Mouse (Mus musculus) MEL (cell line): ENCODE results near the gene Atp6v0a1. TPM values are rescaled to one million over a fixed set of nuclear protein-coding genes. Genes with fewer than 3 reads are reported as not detected.
A peak's percentile ranks its signal among the peaks of the same experiment; 100 is the strongest.

Experiments
- DNase-seq: peaks from one replicate; pipeline ENCODE4 v3.0.0; 2011; ENCODE audit warnings: low read depth, low spot score
- H3K27ac ChIP-seq: 2 replicates; pipeline ENCODE4 v1.5.1; 2012; ENCODE audit warnings: low read depth, mild to moderate bottlenecking, control low read depth, low read length, moderate library complexity; ENCODE audit not compliant: control insufficient read depth
- H3K27me3 ChIP-seq, 2 experiments: fragments of 150-350 bp in 1 of 2; sonication (generic) in 1 of 2; 2 replicates each; pipeline ENCODE4 v1.6.1; 2012; ENCODE audit warnings: low read length in 2 of 2, mild to moderate bottlenecking in 2 of 2, improper control_type of control experiment in 1 of 2, moderate library complexity in 1 of 2; ENCODE audit not compliant: insufficient read depth in 2 of 2, control insufficient read depth in 1 of 2
- H3K36me3 ChIP-seq, 2 experiments: 2 replicates each; pipeline ENCODE4 v1.6.1; 2012 to 2014; ENCODE audit warnings: low read length in 2 of 2, improper control_type of control experiment in 1 of 2, inconsistent platforms in 1 of 2, mild to moderate bottlenecking in 1 of 2; ENCODE audit not compliant: insufficient read depth in 2 of 2, control insufficient read depth in 1 of 2
- H3K4me1 ChIP-seq, 2 experiments: fragments of 150-350 bp in 1 of 2; sonication (generic) in 1 of 2; 2 replicates each; pipeline ENCODE4 v1.6.1; 2012; ENCODE audit warnings: low read length in 2 of 2, improper control_type of control experiment in 1 of 2, mild to moderate bottlenecking in 1 of 2; ENCODE audit not compliant: insufficient read depth in 2 of 2, control insufficient read depth in 1 of 2
- H3K4me3 ChIP-seq, 2 experiments: fragments of 150-350 bp in 1 of 2; sonication (generic) in 1 of 2; 2 replicates each; pipeline ENCODE4 v1.5.1; 2012; ENCODE audit warnings: low read depth in 2 of 2, low read length in 2 of 2, mild to moderate bottlenecking in 2 of 2, moderate library complexity in 2 of 2, control low read depth in 1 of 2, improper control_type of control experiment in 1 of 2; ENCODE audit not compliant: control insufficient read depth in 1 of 2, insufficient read depth in 1 of 2
- H3K79me2 ChIP-seq: 2 replicates; pipeline ENCODE4 v1.6.1; 2012; ENCODE audit warnings: mild to moderate bottlenecking, low read length, moderate library complexity; ENCODE audit not compliant: control insufficient read depth, poor library complexity, insufficient read depth
- H3K9ac ChIP-seq: 2 replicates; pipeline ENCODE4 v1.6.1; 2012; ENCODE audit warnings: low read depth, mild to moderate bottlenecking, control low read depth, low read length, moderate library complexity; ENCODE audit not compliant: control insufficient read depth, poor library complexity, severe bottlenecking
- H3K9me3 ChIP-seq: fragments of 150-350 bp; sonication (generic); replicated peaks from 2 replicates; pipeline ENCODE4 v1.6.1; 2012; ENCODE audit warnings: mild to moderate bottlenecking, low read length, improper control_type of control experiment, moderate library complexity; ENCODE audit not compliant: insufficient read depth
- BHLHE40 ChIP-seq: IDR thresholded peaks from 2 replicates; pipeline ENCODE4 v1.6.1; 2012; ENCODE audit warnings: low read depth, mild to moderate bottlenecking, inconsistent platforms, low read length, improper control_type of control experiment, borderline replicate concordance
- CHD1 ChIP-seq: IDR thresholded peaks from 2 replicates; pipeline ENCODE4 v1.6.1; 2012; ENCODE audit warnings: low read depth, mild to moderate bottlenecking, inconsistent platforms, low read length, improper control_type of control experiment
- E2F4 ChIP-seq: IDR thresholded peaks from 2 replicates; pipeline ENCODE4 v1.6.1; 2011; ENCODE audit warnings: low read depth, low read length, improper control_type of control experiment, borderline replicate concordance
- EP300 ChIP-seq, 2 experiments: IDR thresholded peaks; 2 replicates each; pipeline ENCODE4 v1.6.1; 2011; ENCODE audit warnings: improper control_type of control experiment in 2 of 2, low read length in 2 of 2, low read depth in 1 of 2, mild to moderate bottlenecking in 1 of 2
- JUND ChIP-seq: IDR thresholded peaks from 2 replicates; pipeline ENCODE4 v1.6.1; 2011; ENCODE audit warnings: low read depth, mild to moderate bottlenecking, improper control_type of control experiment, low read length
- KAT2A ChIP-seq: conservative IDR thresholded peaks from 2 replicates; pipeline ENCODE4 v1.6.1; 2012; ENCODE audit warnings: low read depth, low read length, improper control_type of control experiment, inconsistent platforms
- MAFK ChIP-seq: IDR thresholded peaks from 2 replicates; pipeline ENCODE4 v1.6.1; 2011; ENCODE audit warnings: low read depth, mild to moderate bottlenecking, low read length, improper control_type of control experiment, borderline replicate concordance
- MAX ChIP-seq: IDR thresholded peaks from 2 replicates; pipeline ENCODE4 v1.6.1; 2011; ENCODE audit warnings: low read length, improper control_type of control experiment
- MAZ ChIP-seq: IDR thresholded peaks from 2 replicates; pipeline ENCODE4 v1.6.1; 2012; ENCODE audit warnings: low read depth, mild to moderate bottlenecking, inconsistent platforms, low read length, improper control_type of control experiment
- MEF2A ChIP-seq: IDR thresholded peaks from 2 replicates; pipeline ENCODE4 v1.6.1; 2014; ENCODE audit warnings: low read depth, mild to moderate bottlenecking, inconsistent platforms, low read length, improper control_type of control experiment; ENCODE audit not compliant: poor library complexity, insufficient replicate concordance, severe bottlenecking; ENCODE audit errors: extremely low read depth
- MXI1 ChIP-seq: IDR thresholded peaks from 2 replicates; pipeline ENCODE4 v1.6.1; 2011; ENCODE audit warnings: mild to moderate bottlenecking, low read depth, low read length, improper control_type of control experiment
- MYC ChIP-seq: IDR thresholded peaks from 2 replicates; pipeline ENCODE4 v1.6.1; 2011; ENCODE audit warnings: low read depth, mild to moderate bottlenecking, low read length, improper control_type of control experiment, moderate library complexity
- POLR2A ChIP-seq, 2 experiments: IDR thresholded peaks; 2 replicates each; pipeline ENCODE4 v1.6.1; 2011 to 2012; ENCODE audit warnings: low read length in 2 of 2, mild to moderate bottlenecking in 2 of 2, control low read depth in 1 of 2, improper control_type of control experiment in 1 of 2, low read depth in 1 of 2, moderate library complexity in 1 of 2; ENCODE audit not compliant: control insufficient read depth in 1 of 2, insufficient read depth in 1 of 2, poor library complexity in 1 of 2
- POLR2AphosphoS5 ChIP-seq: IDR thresholded peaks from 2 replicates; pipeline ENCODE4 v1.6.1; 2012; ENCODE audit warnings: low read depth, borderline replicate concordance, mild to moderate bottlenecking, inconsistent platforms, low read length, moderate library complexity, mixed read lengths
- RAD21 ChIP-seq: IDR thresholded peaks from 2 replicates; pipeline ENCODE4 v1.6.1; 2011; ENCODE audit warnings: mild to moderate bottlenecking, low read depth, low read length, improper control_type of control experiment
- SIN3A ChIP-seq: IDR thresholded peaks from 2 replicates; pipeline ENCODE4 v1.6.1; 2012; ENCODE audit warnings: low read length, improper control_type of control experiment, inconsistent platforms
- SMC3 ChIP-seq: IDR thresholded peaks from 2 replicates; pipeline ENCODE4 v1.6.1; 2011; ENCODE audit warnings: low read depth, low read length, improper control_type of control experiment
- TCF12 ChIP-seq: IDR thresholded peaks from 2 replicates; pipeline ENCODE4 v1.6.1; 2014; ENCODE audit warnings: low read depth, mild to moderate bottlenecking, inconsistent platforms, low read length, improper control_type of control experiment, moderate library complexity
- USF1 ChIP-seq: IDR thresholded peaks from 2 replicates; pipeline ENCODE4 v1.6.1; 2014; ENCODE audit warnings: low read depth, mild to moderate bottlenecking, inconsistent platforms, low read length, improper control_type of control experiment, moderate library complexity
- ZKSCAN1 ChIP-seq: IDR thresholded peaks from 2 replicates; pipeline ENCODE4 v1.6.1; 2012; ENCODE audit warnings: low read depth, mild to moderate bottlenecking, inconsistent platforms, low read length, improper control_type of control experiment, moderate library complexity
- polyA plus RNA-seq, 2 experiments: library from polyadenylated mRNA; stranded (reverse) in 1 of 2; unstranded in 1 of 2; fragments of >175 nt in 1 of 2; fragments of >200 nt in 1 of 2; gene quantifications; 2 replicates each; pipeline versions ENCODE4 v1.2.1 to v1.2.4; 2012; ENCODE audit warnings: low replicate concordance in 2 of 2, low read depth in 1 of 2; ENCODE audit not compliant: insufficient read length in 2 of 2, insufficient read depth in 1 of 2, missing spikeins in 1 of 2
- total RNA-seq: library from RNA; depleted of rRNA; stranded (reverse); fragments of 300-350 nt; gene quantifications from 2 replicates; pipeline ENCODE4 v1.2.3, GENCODE M21; 2012

The Atp6v0a1 gene
- total and polyA plus RNA-seq, 3 experiments, result 12.8 to 23.2 TPM; not detected in 1

- no peaks in the 10 kb centered on the region for H3K9me3 ChIP-seq
- peak overlapping the region; percentile 63 for H3K4me3 ChIP-seq
- no peak overlapping the region for H3K27ac ChIP-seq
- DNase-seq, result no peak
- H3K9ac ChIP-seq, result peak overlapping the region; percentile 62
- no peaks in the 10 kb centered on the region; the same call in 1 of the 2 replicates for H3K79me2 ChIP-seq
- TF ChIP-seq EP300 (IDR thresholded peaks at IDR 0.05; ENCODE audit: low read depth in 1 of 2, low read length in 2 of 2), result no peak
- peak in 1 of 2 experiments; percentile 60; a peak in 1 of 4 replicates for TF ChIP-seq POLR2A (IDR thresholded peaks at IDR 0.05; ENCODE audit: control insufficient read depth in 1 of 2, insufficient read depth in 1 of 2, low read depth in 1 of 2, low read length in 2 of 2, poor library complexity in 1 of 2)
- TF ChIP-seq SIN3A, result 0 out of 2 replicates have a peak, but pooled peaks have one; percentile 21
- H3K27me3 ChIP-seq, result no peaks in the 10 kb centered on the region
- peaks cover 0 to 7% of the 10 kb centered on the region in 2 experiments; a peak in 2 of 4 replicates for H3K36me3 ChIP-seq
- peaks cover 5 to 11% of the 10 kb centered on the region in 2 experiments for H3K4me1 ChIP-seq
These were observed 60.9 kb downstream of the Atp6v0a1 start for GRCm38 (mm10) chr11:101070189-101070527.

DNA sequence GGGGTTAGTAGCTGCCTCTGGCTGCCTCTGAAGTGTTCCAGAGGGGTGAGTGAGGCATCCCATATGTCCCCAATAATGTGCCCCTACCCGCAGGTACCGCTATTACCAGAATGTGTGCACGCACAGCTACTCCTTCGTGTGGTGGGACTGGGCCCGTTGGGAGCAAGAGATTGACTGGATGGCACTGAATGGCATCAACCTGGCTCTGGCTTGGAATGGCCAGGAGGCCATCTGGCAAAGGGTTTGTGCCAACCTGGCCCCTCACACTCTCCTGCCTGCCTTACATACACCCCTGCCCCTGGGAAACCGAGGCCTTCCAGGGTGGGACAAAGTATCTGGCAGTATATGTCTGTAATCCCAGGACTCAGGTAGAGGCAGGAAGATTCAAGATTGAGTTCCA, 61.7 kb downstream of the Atp6v0a1 start:
- H3K9ac ChIP-seq, result no peak overlapping the region
- no peak for DNase-seq
- H3K27ac ChIP-seq, result no peak overlapping the region
- H3K4me3 ChIP-seq, result no peak overlapping the region
- H3K36me3 ChIP-seq, result peaks cover 0 to 7% of the 10 kb centered on the region in 2 experiments; a peak in 2 of 4 replicates
- no peaks in the 10 kb centered on the region; the same call in 1 of the 2 replicates for H3K79me2 ChIP-seq
- H3K4me1 ChIP-seq, result peaks cover 5 to 11% of the 10 kb centered on the region in 2 experiments
- no peaks in the 10 kb centered on the region for H3K9me3 ChIP-seq
- no peaks in the 10 kb centered on the region for H3K27me3 ChIP-seq
- no peak for TF ChIP-seq KAT2A
- TF ChIP-seq USF1, result no peak
- no peak for TF ChIP-seq POLR2AphosphoS5
- TF ChIP-seq MAFK, result no peak
- no peak for TF ChIP-seq MYC
- TF ChIP-seq SMC3, result no peak
- TF ChIP-seq POLR2A (IDR thresholded peaks at IDR 0.05; ENCODE audit: control insufficient read depth in 1 of 2, insufficient read depth in 1 of 2, low read depth in 1 of 2, low read length in 2 of 2, poor library complexity in 1 of 2), result no peak
- TF ChIP-seq EP300 (IDR thresholded peaks at IDR 0.05; ENCODE audit: low read depth in 1 of 2, low read length in 2 of 2), result no peak
- no peak for TF ChIP-seq CHD1
- TF ChIP-seq MXI1, result no peak
- TF ChIP-seq MAZ, result no peak
- no peak for TF ChIP-seq BHLHE40
- TF ChIP-seq JUND, result no peak
- no peak for TF ChIP-seq MEF2A
- no peak for TF ChIP-seq RAD21
- TF ChIP-seq E2F4, result no peak
- no peak for TF ChIP-seq ZKSCAN1
- TF ChIP-seq MAX, result no peak
- TF ChIP-seq SIN3A, result no peak
- no peak for TF ChIP-seq TCF12
- TF ChIP-seq, all 39 proteins: peak for 0
